ENCODE assay signal across 27 mouse cellular contexts in the genomic region with DNA sequence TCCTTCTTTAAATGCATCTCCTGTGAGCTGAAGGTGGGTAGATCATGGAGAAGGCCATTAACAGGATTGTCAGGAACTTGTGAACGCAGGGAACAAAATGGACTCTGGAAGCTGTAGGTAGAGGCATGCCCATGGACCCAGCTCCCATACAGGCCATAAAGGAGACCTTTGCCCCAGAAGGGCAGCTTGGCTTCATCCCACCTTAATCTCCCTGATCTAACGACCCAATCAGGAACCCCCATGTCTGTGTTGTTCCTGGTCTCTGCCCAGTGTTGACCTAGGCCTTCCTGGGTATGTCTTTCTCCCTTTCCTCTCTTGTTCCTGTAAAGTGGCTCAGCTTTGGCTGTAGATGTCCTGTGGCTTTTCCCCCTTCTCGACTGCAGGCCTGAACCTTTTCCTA. TPM values are rescaled to one million over a fixed set of nuclear protein-coding genes. Genes with fewer than 3 reads are reported as not detected.
DNase-seq lines count a peak whose midpoint lies in the region; ATAC-seq and TF ChIP-seq lines count a peak whose summit lies in the region.
"Had no signal": no experiment of that assay in that cellular context is flagged by ENCODE, and none has a peak within 500 bp of the region (broad histone marks: within the 10 kb centered on the region; RNA-seq: fewer than 3 reads in every experiment).

No protein-coding gene starts in this region.

- H3K4me2 ChIP-seq in heart, embryonic 12.5 days, result no peak overlapping the region
- H3K4me2 ChIP-seq in limb, embryonic 12.5 days, result no peak overlapping the region
- H3K4me2 ChIP-seq: embryonic facial prominence, embryonic 12.5 days; forebrain, embryonic 15.5 days; liver, embryonic 13.5 days; midbrain, embryonic 13.5 days; stomach, embryonic 15.5 days had no signal

- peak; percentile 53 for DNase-seq in heart, adult 11 months
- DNase-seq in limb, embryonic 10.5 days (ENCODE audit: low spot score), result no peak
- peak; percentile 4 for DNase-seq in embryonic facial prominence, embryonic 10.5 days (ENCODE audit: low spot score)
- no peak for DNase-seq in left cerebral cortex, adult 9 months (ENCODE audit: low spot score in 2 of 2)
- DNase-seq: adrenal gland, adult 8-10 months; cerebellum, adult 8-10 months; cerebellum, postnatal 36 days; kidney, adult 9 months; kidney, postnatal 10 days; layer of hippocampus, adult 9-11 months; liver, embryonic 13.5 days; lung, adult 2 months; lung, postnatal 10 days; retina, postnatal 1 day; right cerebral cortex, postnatal 14 days had no signal

- H3K4me3 ChIP-seq in heart, embryonic 12.5 days, result no peak overlapping the region
- no peak overlapping the region for H3K4me3 ChIP-seq in limb, embryonic 12.5 days (replicated peaks)
- no peak overlapping the region for H3K4me3 ChIP-seq in limb, embryonic 10.5 days
- no peak overlapping the region for H3K4me3 ChIP-seq in embryonic facial prominence, embryonic 10.5 days
- peak overlapping the region; percentile 6; the same call in 1 of the 2 replicates for H3K4me3 ChIP-seq in small intestine, adult 2 months (ENCODE audit: low read depth, low read length)
- H3K4me3 ChIP-seq: embryonic facial prominence, embryonic 12.5 days; forebrain, embryonic 15.5 days; liver, embryonic 13.5 days; midbrain, embryonic 13.5 days; stomach, embryonic 15.5 days had no signal

- ATAC-seq in heart, embryonic 12.5 days (ENCODE audit: insufficient number of reproducible peaks, low FRiP score), result no peak
- no peak for ATAC-seq in limb, embryonic 12.5 days (ENCODE audit: insufficient number of reproducible peaks, insufficient read depth, low FRiP score, low TSS enrichment, low read depth)
- ATAC-seq: forebrain, embryonic 15.5 days; hindbrain, embryonic 16.5 days; midbrain, embryonic 13.5 days had no signal

- no peaks in the 10 kb centered on the region for H3K27me3 ChIP-seq in heart, embryonic 12.5 days (replicated peaks)
- H3K27me3 ChIP-seq in limb, embryonic 12.5 days, result no peaks in the 10 kb centered on the region
- H3K27me3 ChIP-seq in limb, embryonic 10.5 days (ENCODE audit: low read depth, poor library complexity, severe bottlenecking), result no peaks in the 10 kb centered on the region
- H3K27me3 ChIP-seq in embryonic facial prominence, embryonic 10.5 days (replicated peaks; ENCODE audit: low read depth, poor library complexity, severe bottlenecking), result no peaks in the 10 kb centered on the region
- H3K27me3 ChIP-seq in small intestine, adult 2 months (ENCODE audit: control insufficient read depth, insufficient read depth, low read length), result no peaks in the 10 kb centered on the region
- H3K27me3 ChIP-seq: embryonic facial prominence, embryonic 12.5 days; forebrain, embryonic 15.5 days; liver, embryonic 13.5 days; midbrain, embryonic 13.5 days; stomach, embryonic 15.5 days had no signal

- no peak overlapping the region for H3K27ac ChIP-seq in heart, embryonic 12.5 days (ENCODE audit: poor library complexity, severe bottlenecking)
- peak overlapping the region; percentile 59; the same call in 1 of the 2 replicates for H3K27ac ChIP-seq in limb, embryonic 12.5 days
- H3K27ac ChIP-seq in limb, embryonic 10.5 days, result no peak overlapping the region
- H3K27ac ChIP-seq in embryonic facial prominence, embryonic 10.5 days (replicated peaks), result no peak overlapping the region
- no peak overlapping the region; the same call in 1 of the 2 replicates for H3K27ac ChIP-seq in small intestine, adult 2 months (ENCODE audit: insufficient read depth, low read depth, low read length)
- H3K27ac ChIP-seq: embryonic facial prominence, embryonic 12.5 days; forebrain, embryonic 15.5 days; liver, embryonic 13.5 days; macrophage; midbrain, embryonic 13.5 days; stomach, embryonic 15.5 days had no signal

- no peak overlapping the region for H3K9ac ChIP-seq in heart, embryonic 12.5 days
- no peak overlapping the region for H3K9ac ChIP-seq in limb, embryonic 12.5 days (replicated peaks)
- H3K9ac ChIP-seq: embryonic facial prominence, embryonic 12.5 days; forebrain, embryonic 15.5 days; liver, embryonic 13.5 days; midbrain, embryonic 13.5 days; stomach, embryonic 15.5 days had no signal

- H3K4me1 ChIP-seq in heart, embryonic 12.5 days (replicated peaks), result peaks cover 17% of the 10 kb centered on the region
- peaks cover 22% of the 10 kb centered on the region for H3K4me1 ChIP-seq in limb, embryonic 12.5 days (replicated peaks)
- peaks cover 12% of the 10 kb centered on the region for H3K4me1 ChIP-seq in limb, embryonic 10.5 days
- H3K4me1 ChIP-seq in embryonic facial prominence, embryonic 10.5 days, result peaks cover 12% of the 10 kb centered on the region
- peaks cover 6% of the 10 kb centered on the region for H3K4me1 ChIP-seq in small intestine, adult 2 months (ENCODE audit: control insufficient read depth, insufficient read depth, insufficient read length, low read length)
- H3K4me1 ChIP-seq: forebrain, embryonic 15.5 days; liver, embryonic 13.5 days had no signal

- H3K9me3 ChIP-seq in heart, embryonic 12.5 days (replicated peaks), result peaks cover 2% of the 10 kb centered on the region; the same call in 1 of the 2 replicates
- H3K9me3 ChIP-seq in limb, embryonic 12.5 days, result 0 out of 2 replicates have a peak, but pooled peaks cover 7% of the 10 kb centered on the region
- no peaks in the 10 kb centered on the region for H3K9me3 ChIP-seq in limb, embryonic 10.5 days (replicated peaks)
- H3K9me3 ChIP-seq in embryonic facial prominence, embryonic 10.5 days, result no peaks in the 10 kb centered on the region
- H3K9me3 ChIP-seq: embryonic facial prominence, embryonic 12.5 days; forebrain, embryonic 15.5 days; G1E; liver, embryonic 13.5 days; stomach, embryonic 15.5 days had no signal

- no peak for TF ChIP-seq POLR2A in small intestine, adult 2 months (IDR thresholded peaks at IDR 0.05; ENCODE audit: low read depth, low read length)

- 79% methylated on average over 3 of the region's 3 CpGs for WGBS in heart, embryonic 12.5 days
- 79% methylated on average over 3 of the region's 3 CpGs for WGBS in limb, embryonic 12.5 days
- WGBS in limb, embryonic 10.5 days, result 92% methylated on average over 3 of the region's 3 CpGs
- 85% methylated on average over 3 of the region's 3 CpGs for whole genome bisulfite sequencing in embryonic facial prominence, embryonic 10.5 days
- WGBS in small intestine, adult 2 months, result 50% methylated on average over 3 of the region's 3 CpGs

- peaks cover 34% of the 10 kb centered on the region for H3K36me3 ChIP-seq in heart, embryonic 12.5 days
- H3K36me3 ChIP-seq in limb, embryonic 12.5 days, result peaks cover 29% of the 10 kb centered on the region; the same call in 1 of the 2 replicates
- H3K36me3 ChIP-seq in limb, embryonic 10.5 days, result peaks cover 29% of the 10 kb centered on the region
- peaks cover 28% of the 10 kb centered on the region for H3K36me3 ChIP-seq in embryonic facial prominence, embryonic 10.5 days (replicated peaks)
- H3K36me3 ChIP-seq in small intestine, adult 2 months (ENCODE audit: control insufficient read depth, insufficient read depth, low read length), result no peaks in the 10 kb centered on the region; the same call in 1 of the 2 replicates
- H3K36me3 ChIP-seq: forebrain, embryonic 15.5 days; G1E; liver, embryonic 13.5 days; midbrain, embryonic 13.5 days; stomach, embryonic 15.5 days had no signal

- no peak for TF ChIP-seq CTCF in small intestine, adult 2 months (IDR thresholded peaks at IDR 0.05; ENCODE audit: extremely low read depth, insufficient read length, insufficient replicate concordance, low read depth, low read length)

RNA-seq across cellular contexts. Expression of gene Ston1, which starts 23.9 kb away (rescaled TPM):
- 5.4 and 8.4 TPM in 2 replicates for polyA plus RNA-seq in heart, embryonic 12.5 days (2016; fragmentation: Nextera tagmentation; extraction: Ambion mirVana)
- polyA plus RNA-seq in limb, embryonic 12.5 days (2016; fragmentation: Nextera tagmentation; extraction: Ambion mirVana), result 4.8 and 6.1 TPM in 2 replicates
- polyA plus RNA-seq in limb, embryonic 10.5 days (2016; fragmentation: Nextera tagmentation; extraction: Ambion mirVana), result 2.4 and 3.0 TPM in 2 replicates
- polyA plus RNA-seq in embryonic facial prominence, embryonic 10.5 days (2016; fragmentation: Nextera tagmentation; extraction: Ambion mirVana), result 2.0 and 2.3 TPM in 2 replicates
- polyA plus RNA-seq in small intestine, adult 2 months (2012; rRNA removed), result 2.3 and 5.4 TPM in 2 replicates

RNA-seq across cellular contexts. Expression of gene Gtf2a1l, which starts 47.1 kb away (rescaled TPM):
- polyA plus RNA-seq in heart, embryonic 12.5 days (2016; fragmentation: Nextera tagmentation; extraction: Ambion mirVana), result 0.17 and 0.20 TPM in 2 replicates
- polyA plus RNA-seq in limb, embryonic 12.5 days (2016; fragmentation: Nextera tagmentation; extraction: Ambion mirVana), result 0.49 TPM in 1 of 2 replicates, not detected in the other
- polyA plus RNA-seq in limb, embryonic 10.5 days (2016; fragmentation: Nextera tagmentation; extraction: Ambion mirVana), result 0.24 and 0.38 TPM in 2 replicates
- polyA plus RNA-seq in embryonic facial prominence, embryonic 10.5 days (2016; fragmentation: Nextera tagmentation; extraction: Ambion mirVana), result 0.17 and 0.18 TPM in 2 replicates
- not detected in 2 replicates for polyA plus RNA-seq in small intestine, adult 2 months (2012; rRNA removed)
- polyA plus RNA-seq: forebrain, embryonic 15.5 days; G1E; heart, embryonic 14.5 days; large intestine, adult 2 months; liver, embryonic 13.5 days; lung, adult 2 months; macrophage had no signal

Comparison
In these comparisons a context has a peak if more than half of its experiments do, and no peak if none do; other contexts are left out.
1. DNase-seq: peak in heart, adult 11 months (single experiment) and embryonic facial prominence, embryonic 10.5 days (single experiment); none in limb, embryonic 10.5 days (single experiment) and left cerebral cortex, adult 9 months (0 of 2).